Mouse (Mus musculus): ENCODE data around the gene Nek1.

Nek1 gene

DNA sequence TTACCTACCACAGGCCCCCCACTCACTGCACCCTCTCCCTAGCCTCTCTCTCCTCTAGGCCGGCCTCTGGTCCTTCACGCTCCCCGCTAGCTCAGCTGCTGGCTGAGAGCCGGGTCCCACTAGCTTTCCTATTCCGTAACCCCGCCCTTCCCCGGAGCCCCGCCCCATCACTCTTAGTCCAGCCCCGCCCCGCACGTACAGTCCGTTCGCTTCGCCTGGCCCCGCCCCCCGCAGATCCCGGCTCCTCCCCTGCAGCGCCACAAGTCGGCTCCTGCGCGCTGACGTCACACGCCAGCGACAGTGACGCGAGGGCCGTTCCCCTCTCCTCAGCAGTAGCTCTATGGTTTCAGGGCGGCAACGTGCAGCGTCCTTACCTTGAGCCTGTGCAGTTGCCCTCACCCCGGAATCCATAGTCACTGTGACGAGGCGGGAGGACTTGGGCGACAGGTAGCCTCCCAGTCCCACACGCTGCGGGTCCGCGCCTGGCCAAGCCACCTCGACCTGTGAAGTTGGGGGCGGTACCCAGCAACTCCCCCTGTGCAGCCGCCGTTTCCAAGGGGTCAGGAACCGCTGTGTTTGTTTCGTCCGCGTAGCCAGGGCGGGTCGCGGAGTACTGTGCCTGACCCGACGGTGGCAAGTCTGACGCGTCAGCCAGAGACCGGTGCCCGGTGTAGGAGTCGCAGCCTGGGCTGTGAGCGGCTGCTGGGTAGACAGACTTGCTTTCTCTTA lies at the start of gene Nek1:
Gene Nek1, plus strand, starts transcription at position 286 of the 729 bp plus-strand sequence.
- DNase-seq (ENCODE audit: low read depth, low spot score), result peak; percentile 98

- no peak for DNase-seq (ENCODE audit: low read depth, low spot score)
Measured at GRCm38 (mm10) chr8:60947503-60947902, 45.5 kb upstream of the Nek1 start.

- no peak for DNase-seq (ENCODE audit: low read depth, low spot score)
Measured at GRCm38 (mm10) chr8:60949859-60950258, 43.1 kb upstream of the Nek1 start.

DNA sequence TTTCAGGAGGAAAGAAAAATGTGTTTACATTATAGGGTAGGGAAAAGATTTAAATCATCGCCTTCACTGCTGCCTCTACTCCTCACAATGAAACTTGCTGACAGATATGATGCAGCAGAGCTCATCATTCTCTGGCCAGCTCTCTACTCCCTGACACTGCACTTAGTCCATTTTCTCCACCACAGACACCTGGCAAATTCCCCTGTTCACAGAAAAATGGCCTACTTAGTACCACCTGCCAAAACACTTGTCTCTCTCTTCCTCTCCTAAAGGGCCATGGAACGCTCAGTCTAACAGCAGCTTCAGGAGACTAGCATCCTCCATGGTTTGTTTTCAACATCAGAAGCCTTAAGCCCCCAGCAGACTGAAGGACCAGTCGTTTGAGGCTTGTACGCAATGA lies 41.7 kb upstream of the Nek1 start:
- DNase-seq (ENCODE audit: low read depth, low spot score), result no peak

GRCm38 (mm10) chr8:60951757-60952156 lies 41.2 kb upstream of the Nek1 start:
- no peak for DNase-seq (ENCODE audit: low read depth, low spot score)

- no peak for DNase-seq (ENCODE audit: low read depth, low spot score)
Measured at GRCm38 (mm10) chr8:60952803-60953202, 40.2 kb upstream of the Nek1 start.

DNA sequence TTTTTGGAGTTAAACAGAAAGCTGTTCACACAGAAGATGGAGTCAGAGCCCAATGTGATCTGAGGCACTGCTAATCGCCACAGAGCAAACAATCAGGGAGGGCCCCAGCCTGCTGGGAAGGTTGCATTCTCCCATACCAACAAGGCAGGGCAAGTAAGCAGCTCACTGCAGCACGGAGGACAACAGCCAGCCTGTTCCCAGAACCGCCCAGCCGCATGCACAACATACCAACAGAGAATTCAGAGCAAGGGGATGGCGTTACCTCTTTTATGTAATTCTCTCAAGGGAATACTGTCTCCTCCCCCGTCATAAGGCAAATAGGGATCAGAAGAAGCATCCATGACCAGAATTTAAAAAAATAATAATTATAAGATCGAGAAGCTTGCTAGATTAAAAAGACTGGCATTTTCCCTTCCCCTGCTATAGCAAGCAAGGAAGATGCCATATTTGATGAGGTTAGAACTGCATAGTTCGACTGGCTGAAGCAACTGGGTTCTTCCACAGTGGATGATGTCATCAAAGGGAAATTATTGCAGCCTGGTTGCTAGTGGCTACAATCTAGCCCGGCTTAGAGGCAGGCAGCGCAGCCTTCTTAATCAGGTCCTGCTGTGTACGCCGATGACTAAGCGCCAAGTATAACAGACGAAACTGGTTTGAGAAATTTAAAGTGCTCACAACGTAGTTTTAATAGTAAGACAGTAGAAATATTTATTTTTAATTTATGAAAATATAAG lies 38.5 kb upstream of the Nek1 start:
- DNase-seq (ENCODE audit: low read depth, low spot score), result peak; percentile 83

GRCm38 (mm10) chr8:60956847-60957246 lies 36.1 kb upstream of the Nek1 start:
- no peak for DNase-seq (ENCODE audit: low read depth, low spot score)

GRCm38 (mm10) chr8:60962763-60963162 lies 30.2 kb upstream of the Nek1 start:
- DNase-seq (ENCODE audit: low read depth, low spot score), result no peak

- no peak for DNase-seq (ENCODE audit: low read depth, low spot score)
Measured at GRCm38 (mm10) chr8:60963931-60964330, 29.1 kb upstream of the Nek1 start.

- DNase-seq (ENCODE audit: low read depth, low spot score), result no peak
Measured at GRCm38 (mm10) chr8:60964518-60964917, 28.5 kb upstream of the Nek1 start.

DNA sequence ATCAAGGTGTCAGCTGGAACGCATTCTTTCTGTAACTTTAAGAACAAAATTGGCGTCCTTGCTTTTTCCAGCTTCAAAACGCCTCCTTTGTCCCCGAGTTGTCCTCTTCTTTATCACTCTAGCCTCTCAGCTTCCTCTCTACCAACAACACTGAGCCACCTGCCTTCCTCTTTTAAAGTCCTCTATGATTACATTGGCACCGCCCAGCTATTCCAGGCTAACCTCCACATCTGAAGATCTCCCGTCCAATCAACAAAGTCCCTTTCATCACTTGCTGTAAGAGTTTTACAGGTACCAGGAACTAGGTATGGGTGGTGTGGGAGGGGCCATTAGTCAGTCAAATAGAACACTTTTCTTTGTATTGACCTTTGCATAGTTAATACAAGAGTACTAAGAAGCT lies 27.7 kb upstream of the Nek1 start:
- peak; percentile 20 for DNase-seq (ENCODE audit: low read depth, low spot score)

- DNase-seq (ENCODE audit: low read depth, low spot score), result no peak
Measured at GRCm38 (mm10) chr8:60965741-60966140, 27.3 kb upstream of the Nek1 start.

- DNase-seq (ENCODE audit: low read depth, low spot score), result peak; percentile 48
Measured at GRCm38 (mm10) chr8:60969091-60969490, 23.9 kb upstream of the Nek1 start.

GRCm38 (mm10) chr8:60971808-60972207 lies 21.2 kb upstream of the Nek1 start:
- no peak for DNase-seq (ENCODE audit: low read depth, low spot score)

- no peak for DNase-seq (ENCODE audit: low read depth, low spot score)
Measured at GRCm38 (mm10) chr8:60973448-60973847, 19.5 kb upstream of the Nek1 start.

GRCm38 (mm10) chr8:60974837-60975236 lies 18.2 kb upstream of the Nek1 start:
- DNase-seq (ENCODE audit: low read depth, low spot score), result no peak

- DNase-seq (ENCODE audit: low read depth, low spot score), result peak; percentile 79
Measured at GRCm38 (mm10) chr8:60976818-60977217, 16.2 kb upstream of the Nek1 start.

GRCm38 (mm10) chr8:60978496-60978895 lies 14.5 kb upstream of the Nek1 start:
- no peak for DNase-seq (ENCODE audit: low read depth, low spot score)

DNA sequence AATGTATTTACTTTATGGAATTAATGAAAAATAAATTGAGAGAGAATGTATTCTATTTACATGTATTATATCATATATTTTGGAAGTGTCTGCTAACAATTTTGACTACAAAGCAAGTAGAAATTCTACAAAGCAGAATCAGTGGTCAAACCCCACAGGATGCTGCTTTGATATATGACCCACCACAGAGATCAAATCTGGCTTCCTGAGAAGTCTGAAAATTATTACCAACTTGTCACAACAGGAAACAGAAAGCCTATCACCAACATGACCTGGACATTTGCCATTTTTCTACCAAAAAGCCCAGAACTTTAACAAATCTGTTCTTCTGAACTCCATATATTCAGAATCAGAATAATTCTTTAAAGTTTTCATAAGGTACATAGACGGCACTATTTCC lies 11.6 kb upstream of the Nek1 start:
- DNase-seq (ENCODE audit: low read depth, low spot score), result no peak

GRCm38 (mm10) chr8:60982701-60983687 lies 10.0 kb upstream of the Nek1 start, which contains the start of gene Clcn3:
Gene Clcn3, minus strand, starts transcription at chr8:60983300.
- peak; percentile 100 for DNase-seq (ENCODE audit: low read depth, low spot score)

DNA sequence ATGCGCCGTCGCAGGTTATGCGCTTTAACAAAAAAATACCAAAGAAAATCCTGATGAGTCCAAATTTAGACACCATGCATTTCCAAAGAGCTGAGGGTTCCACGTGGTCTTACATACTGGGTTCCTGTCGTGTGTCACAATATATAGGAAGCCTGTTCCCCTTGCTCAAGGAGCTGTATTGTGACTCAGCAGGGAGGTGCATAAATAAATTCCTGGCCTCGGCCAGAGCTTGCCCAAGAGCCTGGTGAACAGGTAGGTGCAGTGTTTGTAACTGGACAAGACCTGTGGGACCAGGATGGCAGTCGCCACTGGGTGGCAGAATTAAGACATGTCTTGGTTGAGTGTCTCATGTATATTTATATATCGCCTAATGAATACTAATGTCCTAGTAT lies 9.3 kb upstream of the Nek1 start:
- DNase-seq (ENCODE audit: low read depth, low spot score), result no peak
